Mouse (Mus musculus) neural tube, postnatal 0 days (tissue): ENCODE data around the gene Pdia5. TPM values are rescaled to one million over a fixed set of nuclear protein-coding genes. Genes with fewer than 3 reads are reported as not detected.

Source experiments
- microRNA-seq: library from miRNA; unstranded; fragments of <30 nt; microRNA quantifications from one replicate; pipeline ENCODE4, GENCODE M21; 2016
- polyA plus RNA-seq: library from polyadenylated mRNA; unstranded; fragments of >200 nt; fragmentation: Nextera tagmentation; extraction: Ambion mirVana; gene quantifications from 2 replicates; pipeline ENCODE4 v1.2.1, GENCODE M21; 2015

Gene Pdia5
- polyA plus RNA-seq, result 9.1 and 10.2 TPM in 2 replicates

DNA sequence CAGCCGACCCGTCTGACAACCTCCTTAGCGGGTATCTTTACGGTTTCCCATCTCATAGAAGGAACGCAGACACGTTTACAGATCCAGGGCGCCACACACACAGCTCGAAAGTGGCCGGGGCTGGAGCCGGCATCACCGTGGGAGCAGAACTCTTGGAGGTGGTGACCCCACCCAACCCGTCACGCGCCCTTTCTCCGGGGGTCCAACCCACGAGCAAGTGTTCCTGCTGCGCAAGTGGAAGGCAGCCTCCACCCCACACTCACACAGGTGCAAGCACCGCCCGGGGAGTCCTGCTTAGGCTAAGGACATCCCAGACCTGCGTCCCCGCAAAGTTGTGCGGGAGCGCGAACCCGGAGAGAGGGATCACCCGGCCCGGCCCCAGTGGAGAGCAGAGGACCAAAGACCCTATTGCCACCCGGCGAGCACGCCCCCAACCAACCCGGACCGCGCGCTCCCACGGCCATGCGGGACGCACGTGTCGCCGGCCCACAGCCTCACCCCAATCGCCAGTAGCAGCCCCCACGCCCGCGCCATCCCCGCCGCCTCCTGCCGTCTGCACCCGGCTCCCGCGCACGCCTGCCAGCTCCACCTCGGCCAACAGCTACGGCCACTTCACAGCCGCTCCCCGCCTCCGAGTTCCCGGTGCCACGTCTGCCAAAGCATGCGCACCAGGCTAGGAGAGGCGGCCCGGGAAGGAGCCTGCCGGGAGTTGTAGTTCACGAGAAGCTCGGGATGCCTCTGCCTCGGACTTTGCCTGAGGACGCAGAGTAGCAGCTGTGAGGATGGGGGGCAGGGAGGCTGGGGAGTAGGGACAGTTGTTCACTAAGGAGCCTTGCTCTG, at the start of gene Pdia5:
Gene Pdia5 (minus strand): TSS at position 643 of the 840 bp plus-strand sequence.

GRCm38 (mm10) chr16:35363150-35364062, 127.3 kb downstream of the Pdia5 start, which contains the start of gene Sec22a:
Sec22a (minus strand) TSS chr16:35363918.

Small RNA genes lying within 50 kb of the gene (microRNA-seq; reads per million reads assigned to microRNA genes)
- not detected for gene Gm25548

Other genes with a start within 250 kb of the Pdia5 start
- gene Sec22a, start 127.0 kb downstream of the Pdia5 start, polyA plus RNA-seq, result 35.8 and 37.5 TPM in 2 replicates
- 8.7 and 11.8 TPM in 2 replicates for gene Sema5b, start 50.3 kb upstream of the Pdia5 start, polyA plus RNA-seq